Mouse (Mus musculus): ENCODE results near the gene Msrb3. TPM values are rescaled to one million over a fixed set of nuclear protein-coding genes. Genes with fewer than 3 reads are reported as not detected.

Msrb3 gene
- total RNA-seq, 2 experiments from 2014 or later = 104 TPM

DNA sequence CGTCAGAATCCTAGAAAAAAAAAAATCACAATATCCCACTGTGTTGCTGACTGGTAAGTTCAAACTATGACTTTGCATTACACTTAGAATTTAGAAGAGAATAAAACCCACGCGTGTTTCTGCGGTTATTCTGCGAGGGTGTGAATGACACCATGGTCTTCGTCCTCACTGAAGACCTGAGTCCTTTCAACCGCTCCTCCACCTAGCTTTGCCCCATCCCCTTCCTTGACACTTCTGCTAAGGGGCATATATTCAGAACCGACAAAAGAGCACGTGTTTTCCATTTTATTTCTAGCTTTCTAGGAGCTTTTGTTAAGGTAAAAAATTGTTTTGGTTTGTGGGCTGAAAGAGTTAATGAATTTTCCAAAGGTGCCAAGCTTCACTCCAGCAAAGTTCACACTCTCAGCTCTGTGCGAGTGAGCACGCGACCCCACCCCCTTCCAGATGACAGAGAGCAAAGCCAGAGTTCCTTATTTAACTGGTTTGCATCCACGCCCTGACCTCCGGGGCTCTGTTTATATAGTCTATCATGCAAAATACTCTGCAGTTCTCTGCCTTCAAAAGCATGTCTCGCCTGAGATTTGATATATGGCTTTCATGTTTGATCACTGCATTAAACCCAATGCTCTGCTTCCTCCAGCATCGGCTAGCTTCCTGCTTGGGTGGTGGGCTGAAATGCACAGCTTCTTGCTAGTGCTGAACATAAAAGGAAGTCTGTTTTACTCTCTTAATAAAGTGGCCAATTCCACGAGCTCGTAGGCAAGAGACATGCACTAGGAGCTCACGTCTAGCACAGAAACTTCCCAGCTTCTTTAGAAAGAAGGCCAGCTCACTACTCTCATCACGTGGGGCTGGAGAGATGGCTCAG lies 77.2 kb downstream of the Msrb3 start:
- no peak for DNase-seq
- intact Hi-C loops (cut with DNase I) = no loop called here

- intact Hi-C loops (cut with DNase I) = no loop called here
- DNase-seq = no peak
Observed at GRCm38 (mm10) chr10:120820781-120821300, 78.1 kb downstream of the Msrb3 start.

DNA sequence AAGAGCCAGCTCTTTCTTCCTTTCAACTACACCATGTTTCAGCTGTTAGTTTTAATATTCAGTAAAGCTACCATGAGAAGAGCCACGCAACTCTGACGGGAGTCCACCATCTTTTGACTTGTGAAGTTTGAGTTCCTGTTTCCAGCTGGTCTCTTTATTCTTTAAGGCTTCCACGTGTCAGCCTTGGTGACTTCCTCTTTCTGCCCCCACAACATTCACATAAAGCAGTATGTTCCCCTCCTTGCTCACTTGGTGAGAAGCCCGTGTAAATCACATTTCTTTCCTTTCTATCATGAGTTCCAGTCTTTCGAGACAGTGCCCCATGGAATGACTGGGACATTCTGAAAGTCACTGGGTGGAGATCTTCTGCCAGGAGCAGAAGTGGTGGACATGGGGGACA lies 83.6 kb downstream of the Msrb3 start:
- intact Hi-C loops (cut with DNase I) = no loop called here
- no peak for DNase-seq

- intact Hi-C loops (cut with DNase I) = no loop called here
- no peak for DNase-seq
Observed at GRCm38 (mm10) chr10:120811796-120812443, 87.0 kb downstream of the Msrb3 start.

- no peak for DNase-seq
- intact Hi-C loops (cut with DNase I) = no loop called here
Observed at GRCm38 (mm10) chr10:120810832-120811571, 87.9 kb downstream of the Msrb3 start.

DNA sequence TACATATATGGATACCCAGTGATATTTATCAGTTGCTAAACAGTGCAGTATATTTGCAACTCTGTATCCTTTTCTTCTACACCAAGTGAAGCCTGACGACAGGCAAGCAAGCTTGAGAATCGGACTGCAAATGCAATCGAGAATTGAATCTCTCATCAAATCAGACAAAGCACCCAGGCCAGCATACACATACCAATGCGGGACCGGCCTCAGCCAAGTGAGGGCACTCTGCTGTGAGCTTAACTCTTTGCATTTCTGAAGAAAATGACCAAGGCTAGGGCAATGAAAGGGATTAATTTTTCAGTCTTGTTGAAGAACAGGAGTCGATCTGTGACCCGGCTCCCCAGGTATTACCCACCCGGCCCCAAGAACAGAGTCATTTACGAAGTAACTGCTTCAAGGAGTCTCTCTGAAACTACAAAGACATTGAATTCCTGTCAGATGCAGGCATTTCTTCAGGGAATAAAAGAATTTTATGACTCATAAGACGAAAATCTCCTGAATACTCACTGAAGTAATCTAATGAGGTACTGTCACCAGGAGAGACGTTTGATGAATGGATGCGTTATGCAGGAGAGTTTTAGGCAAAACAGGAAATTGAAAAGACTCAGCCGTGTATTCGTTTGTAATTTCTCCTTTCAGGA lies 88.7 kb downstream of the Msrb3 start:
- DNase-seq = no peak
- intact Hi-C loops (cut with DNase I) = no loop called here

- DNase-seq = no peak
- intact Hi-C loops (cut with DNase I) = loop anchor here (5.0 kb wide), 1 partner anchor 54 kb away; no protein-coding TSS in a partner anchor
Observed at GRCm38 (mm10) chr10:120808167-120808566, 90.7 kb downstream of the Msrb3 start.

- intact Hi-C loops (cut with DNase I) = no loop called here
- DNase-seq = no peak
Observed at GRCm38 (mm10) chr10:120801127-120801526, 97.8 kb downstream of the Msrb3 start.

DNA sequence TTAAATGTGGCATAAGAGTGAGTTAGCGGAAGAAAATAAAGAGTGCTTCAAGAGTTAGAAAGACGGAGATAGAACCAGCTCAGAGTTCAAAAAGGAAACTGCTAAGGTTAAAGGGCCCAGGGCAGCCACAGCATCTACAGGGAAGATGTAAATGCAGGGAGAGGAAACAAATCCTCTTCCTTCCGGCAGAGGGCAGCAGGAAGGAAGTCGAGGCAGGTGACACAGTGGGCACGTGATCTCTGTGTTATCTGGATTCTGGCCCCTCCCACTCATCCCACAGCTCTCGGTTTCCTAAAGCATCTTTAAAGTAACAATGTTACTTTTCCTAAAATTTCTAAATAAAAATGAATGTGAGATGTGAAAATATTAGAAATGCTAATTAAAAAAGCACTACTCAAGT lies 99.4 kb downstream of the Msrb3 start:
- intact Hi-C loops (cut with DNase I) = no loop called here
- no peak for DNase-seq

GRCm38 (mm10) chr10:120796749-120797148 lies 102.2 kb downstream of the Msrb3 start:
- intact Hi-C loops (cut with DNase I) = no loop called here
- no peak for DNase-seq

DNA sequence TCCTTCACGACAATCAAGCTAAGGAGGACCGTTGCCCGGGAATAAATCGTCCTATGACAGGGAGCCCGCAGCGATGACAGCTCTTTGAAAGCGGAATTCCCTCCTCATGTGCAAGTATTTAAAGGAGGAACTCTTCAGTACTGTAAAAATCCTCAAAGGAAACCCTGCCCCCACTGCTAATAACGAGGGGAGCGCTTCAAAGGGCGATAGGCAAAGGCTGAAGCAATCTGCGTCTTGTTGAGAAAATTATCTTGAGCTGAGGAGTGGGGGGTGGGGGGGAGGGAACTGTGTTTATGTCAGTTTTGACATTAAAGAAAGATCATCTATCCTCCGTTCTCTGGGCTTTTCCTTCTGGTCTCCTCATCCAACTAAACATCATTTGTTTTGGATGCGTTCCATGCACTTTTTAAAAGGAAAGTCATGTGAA lies 104.5 kb downstream of the Msrb3 start:
- intact Hi-C loops (cut with DNase I) = no loop called here
- DNase-seq = no peak

DNA sequence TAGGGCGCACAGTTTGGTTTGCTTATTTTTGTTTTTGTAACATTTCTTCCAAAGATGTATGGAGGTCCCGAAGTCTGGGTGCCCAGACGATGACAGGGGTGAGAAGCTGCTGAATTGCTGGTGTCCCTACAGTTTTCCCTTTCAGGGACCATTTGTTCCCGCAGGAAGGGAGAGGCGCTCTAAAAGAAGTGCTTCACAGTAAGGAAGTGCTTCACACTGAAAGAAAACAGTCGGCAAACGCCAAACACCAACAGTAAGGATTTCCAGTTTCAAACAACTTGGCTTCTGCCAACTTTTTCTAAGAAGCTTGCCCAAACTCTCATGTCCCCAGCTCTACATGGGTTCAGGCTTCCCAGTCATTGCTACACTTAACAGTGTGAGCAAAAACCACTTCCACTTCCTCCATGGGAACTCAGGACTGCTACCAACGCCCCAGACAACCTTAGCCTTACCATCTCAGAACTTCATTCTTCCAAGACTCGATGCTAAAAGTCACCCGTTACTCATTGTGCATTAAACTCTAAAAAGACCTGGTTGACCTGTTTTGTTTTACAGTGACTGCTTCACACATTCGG lies 106.6 kb downstream of the Msrb3 start:
- no peak for DNase-seq
- intact Hi-C loops (cut with DNase I) = no loop called here

DNA sequence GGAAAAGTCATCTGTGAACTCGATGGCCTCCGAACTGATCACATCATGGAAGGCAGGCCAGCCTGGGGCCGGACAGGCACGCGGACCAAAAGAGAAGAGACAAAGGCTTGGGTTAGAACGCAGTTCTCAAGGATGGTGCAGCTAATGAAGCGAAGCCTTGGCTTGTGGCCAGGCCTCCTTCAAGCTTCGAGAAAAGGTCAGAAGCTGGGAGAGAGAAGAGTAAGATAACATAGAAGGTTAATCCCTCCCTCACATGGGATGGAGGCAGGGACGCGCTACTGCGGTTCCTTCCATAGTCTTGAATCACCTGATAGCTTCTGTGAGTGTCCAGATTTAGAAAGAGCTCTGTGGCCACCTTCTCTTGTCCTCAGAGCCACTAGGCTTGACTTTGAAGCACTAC lies 107.5 kb downstream of the Msrb3 start:
- no peak for DNase-seq
- intact Hi-C loops (cut with DNase I) = no loop called here

GRCm38 (mm10) chr10:120787202-120787601 lies 111.7 kb downstream of the Msrb3 start:
- intact Hi-C loops (cut with DNase I) = no loop called here
- DNase-seq = no peak

- intact Hi-C loops (cut with DNase I) = no loop called here
- no peak for DNase-seq
Observed at GRCm38 (mm10) chr10:120784516-120784915, 114.4 kb downstream of the Msrb3 start.

DNA sequence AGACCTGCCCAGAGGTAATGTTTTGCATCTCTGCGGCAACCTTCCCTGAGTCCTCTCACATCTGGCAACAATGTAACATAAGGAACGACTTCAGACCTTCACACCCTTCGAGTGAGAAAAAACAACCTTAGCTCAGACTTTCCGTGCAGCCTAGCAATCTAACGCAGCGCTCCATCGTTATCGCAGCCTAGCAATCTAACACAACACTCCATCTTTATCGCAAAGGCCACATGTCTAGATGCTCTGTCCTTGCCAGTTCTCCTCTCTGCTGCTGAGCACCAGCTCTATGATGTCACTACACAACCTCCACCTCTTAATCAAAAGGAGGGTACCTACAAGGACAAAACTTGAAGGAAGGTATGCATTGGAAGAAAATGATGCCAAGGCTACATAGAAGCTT lies 115.5 kb downstream of the Msrb3 start:
- intact Hi-C loops (cut with DNase I) = no loop called here

GRCm38 (mm10) chr10:120777499-120777898 lies 121.4 kb downstream of the Msrb3 start:
- intact Hi-C loops (cut with DNase I) = no loop called here
- DNase-seq = no peak

More for the DNA sequence above, 115.5 kb downstream of the Msrb3 start:
- DNase-seq = no peak

DNA sequence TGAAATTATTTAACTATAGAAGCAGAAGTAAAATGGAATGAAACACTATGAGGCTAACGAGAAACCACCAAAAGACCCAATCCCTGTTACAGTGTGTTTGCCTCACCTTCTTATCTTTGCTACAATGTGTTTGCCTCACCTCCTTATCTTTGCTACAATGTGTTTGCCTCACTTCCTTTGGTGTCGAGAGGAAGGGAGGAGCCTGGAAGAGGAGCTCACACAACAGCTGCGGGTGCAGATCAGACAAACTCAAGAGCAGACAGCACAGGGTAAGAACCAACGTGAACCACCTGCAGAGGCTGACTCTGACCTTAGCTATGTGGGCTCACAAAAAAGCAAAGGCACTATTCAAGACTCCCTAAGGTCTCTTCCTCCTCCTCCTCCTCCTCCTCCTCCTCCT lies 123.5 kb downstream of the Msrb3 start:
- intact Hi-C loops (cut with DNase I) = no loop called here
- DNase-seq = no peak

DNA sequence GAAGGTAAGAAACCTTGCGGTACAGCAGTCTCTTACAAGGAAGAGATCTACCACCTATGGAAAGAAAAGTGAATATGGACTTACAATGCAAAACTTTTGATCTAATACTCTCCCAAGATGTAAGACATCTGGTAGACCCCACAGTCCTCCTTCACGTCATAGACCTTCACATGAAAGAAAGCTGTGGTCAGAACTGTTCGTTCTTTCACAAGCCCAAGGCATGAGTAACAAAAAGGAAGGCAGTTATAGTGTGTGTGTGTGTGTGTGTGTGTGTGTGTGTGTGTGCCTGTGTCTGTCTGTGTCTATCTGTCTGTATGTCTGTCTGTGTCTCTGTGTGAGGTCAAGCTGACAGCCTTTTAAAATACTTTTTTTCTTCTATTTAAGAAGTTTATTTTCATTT lies 131.5 kb downstream of the Msrb3 start:
- no peak for DNase-seq
- intact Hi-C loops (cut with DNase I) = no loop called here

- intact Hi-C loops (cut with DNase I) = no loop called here
- no peak for DNase-seq
Observed at GRCm38 (mm10) chr10:120765398-120765797, 133.5 kb downstream of the Msrb3 start.

All from heart, postnatal 14 days (tissue).